Mouse (Mus musculus): ENCODE results near the gene Selenon. TPM values are rescaled to one million over a fixed set of nuclear protein-coding genes. Genes with fewer than 3 reads are reported as not detected.

The Selenon gene
- 2.3 TPM for polyA plus RNA-seq (2017; shearing (Covaris generic))

DNA sequence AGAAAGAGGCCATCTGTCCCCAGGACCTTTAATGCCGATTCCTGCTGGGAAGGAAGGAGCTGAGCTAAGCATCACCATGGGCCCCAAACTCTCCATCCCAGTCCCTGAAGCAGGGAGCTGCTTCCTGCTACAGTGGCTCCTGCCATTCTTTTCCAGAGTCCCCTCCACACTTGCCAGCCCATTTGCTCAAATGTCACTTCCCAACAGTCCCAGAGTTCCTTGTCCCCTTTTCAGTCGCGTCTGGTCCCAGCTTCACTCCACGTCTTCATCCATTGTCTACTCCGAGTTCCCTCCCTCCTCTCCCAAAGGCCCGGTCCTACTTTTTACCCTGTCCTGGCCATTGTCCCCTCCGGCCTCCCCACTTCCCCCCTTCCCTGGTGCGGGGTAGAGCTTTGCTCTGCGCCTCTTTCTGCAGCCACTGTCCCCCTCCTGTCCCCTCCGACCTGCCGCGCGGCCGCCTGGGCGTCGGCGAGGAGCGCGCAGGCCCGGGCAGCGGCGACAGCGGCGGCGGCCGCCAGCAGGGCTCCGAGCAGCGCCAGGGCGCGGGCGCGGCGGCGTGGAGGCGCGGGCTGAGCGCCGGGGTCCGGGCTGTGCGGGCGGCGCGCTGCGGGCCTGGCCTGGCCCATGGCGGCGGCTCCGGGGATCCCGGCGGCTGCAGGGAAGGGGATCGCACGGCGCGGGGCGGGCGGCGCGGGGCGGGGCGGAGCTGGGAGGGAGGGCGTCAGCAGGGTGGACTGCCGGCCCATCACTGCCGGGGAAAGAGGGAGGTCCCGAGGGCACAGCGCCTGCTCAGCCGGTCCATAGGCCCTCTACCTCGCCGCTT lies at the start of gene Selenon:
Gene Selenon (minus strand): TSS at position 673 of the 823 bp plus-strand sequence.

GRCm38 (mm10) chr4:134534932-134535786 lies 16.8 kb downstream of the Selenon start, which contains the start of gene Mtfr1l:
Gene Mtfr1l (minus strand): TSS chr4:134535387.

DNA sequence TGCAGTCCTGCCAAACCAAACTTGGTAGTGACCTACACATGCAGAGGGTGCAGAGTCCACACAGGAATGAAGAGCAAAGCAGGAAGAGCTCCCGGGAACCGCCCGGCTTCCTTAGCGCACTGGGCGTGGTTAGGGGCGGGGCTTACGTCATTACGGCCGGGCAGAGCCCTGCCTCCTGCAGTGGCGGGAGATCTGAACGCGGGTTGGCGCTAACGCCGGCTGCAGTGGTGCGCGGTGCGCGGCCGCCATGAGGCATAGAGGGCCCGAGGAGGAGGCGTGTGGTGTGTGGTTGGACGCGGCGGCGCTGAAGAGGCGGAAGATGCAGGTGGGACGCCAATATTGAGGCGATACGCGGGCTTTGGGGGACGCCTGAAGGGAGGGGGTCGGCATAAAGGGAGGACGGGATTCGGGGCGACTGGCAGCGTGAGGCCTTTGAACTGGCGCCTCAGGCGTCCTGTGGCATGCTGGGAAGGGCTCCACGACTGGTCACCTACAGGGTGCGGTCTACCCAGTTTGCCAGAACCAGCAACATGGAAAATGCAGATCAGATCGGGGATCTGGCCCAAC lies 41.0 kb downstream of the Selenon start, which contains the start of gene Aunip:
Gene Aunip (plus strand): TSS at position 155 of the 567 bp plus-strand sequence.

DNA sequence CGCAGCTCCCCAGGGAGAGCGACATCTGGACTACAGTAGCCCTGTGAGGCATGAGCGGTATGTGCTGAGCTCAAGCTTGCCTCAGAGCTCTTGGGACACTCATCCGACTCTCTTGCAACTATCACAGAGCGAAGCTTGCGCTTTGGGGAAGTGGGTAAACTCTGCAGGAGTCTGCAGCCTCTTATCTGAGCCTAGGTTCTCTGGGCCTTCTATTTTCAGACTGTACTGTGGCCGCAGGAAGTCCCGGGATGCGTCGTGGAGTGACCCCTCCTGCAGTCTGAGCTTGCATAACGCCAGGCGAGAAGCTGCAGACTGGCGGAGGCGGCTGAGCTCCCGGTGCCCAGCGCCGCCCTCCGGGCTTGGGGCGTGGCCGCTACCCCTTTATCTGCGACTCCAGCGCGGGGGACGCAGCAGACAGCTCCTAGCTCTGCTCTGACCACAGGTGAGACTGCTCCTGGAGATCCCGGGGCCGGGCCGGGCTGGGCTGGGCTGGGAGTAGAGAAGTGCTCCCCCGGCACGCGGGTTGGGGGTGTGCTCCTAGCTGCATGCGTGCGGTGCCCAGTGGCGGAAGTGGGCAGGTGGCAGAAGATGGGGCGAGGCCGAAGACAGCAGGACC lies 55.3 kb downstream of the Selenon start, which contains the start of gene Paqr7:
Gene Paqr7 (plus strand): TSS at position 103 of the 616 bp plus-strand sequence.

Other genes with a start within 250 kb of the Selenon start
- not detected for gene Trim63, start 237.0 kb downstream of the Selenon start, polyA plus RNA-seq (2017; shearing (Covaris generic))
- 0.28 TPM for gene Slc30a2, start 209.0 kb downstream of the Selenon start, polyA plus RNA-seq (2017; shearing (Covaris generic))
- 1.2 TPM for gene Extl1, start 168.3 kb downstream of the Selenon start, polyA plus RNA-seq (2017; shearing (Covaris generic))
- 1.8 TPM for gene Pafah2, start 155.8 kb downstream of the Selenon start, polyA plus RNA-seq (2017; shearing (Covaris generic))
- 62.6 TPM for gene Stmn1, start 83.8 kb downstream of the Selenon start, polyA plus RNA-seq (2017; shearing (Covaris generic))
- gene Paqr7, start 55.5 kb downstream of the Selenon start, polyA plus RNA-seq (2017; shearing (Covaris generic)) = 24.0 TPM
- gene Aunip, start 41.2 kb downstream of the Selenon start, polyA plus RNA-seq (2017; shearing (Covaris generic)) = 0.55 TPM
- 115 TPM for gene Mtfr1l, start 16.8 kb downstream of the Selenon start, polyA plus RNA-seq (2017; shearing (Covaris generic))
- gene Man1c1, start 152.1 kb upstream of the Selenon start, polyA plus RNA-seq (2017; shearing (Covaris generic)) = 6.5 TPM
- gene Ldlrap1, start 215.9 kb upstream of the Selenon start, polyA plus RNA-seq (2017; shearing (Covaris generic)) = 68.2 TPM

All from CD4-positive, CD25-positive, alpha-beta regulatory T cell (primary cell).